Mouse (Mus musculus): ENCODE data around the gene Gm21887. TPM values are rescaled to one million over a fixed set of nuclear protein-coding genes. Genes with fewer than 3 reads are reported as not detected.

Gene Gm21887
- 100 to 1,000 TPM in 1 of 2 experiments, 10 to 100 TPM in 1; 90.9 to 111 TPM for polyA plus RNA-seq (2017; shearing (Covaris generic))

GRCm38 (mm10) chrX:170009016-170009750, at the start of gene Gm21887:
TSS of gene Gm21887 (plus strand) at chrX:170009659.

Other genes with a start within 250 kb of the Gm21887 start
- gene 4933400A11Rik, start 230.0 kb upstream of the Gm21887 start, polyA plus RNA-seq (2017; shearing (Covaris generic)): not detected